Mouse (Mus musculus) neural tube, embryonic 12.5 days (tissue): ENCODE data around the gene Mfsd12. TPM values are rescaled to one million over a fixed set of nuclear protein-coding genes. Genes with fewer than 3 reads are reported as not detected.

Experiments
- ATAC-seq: fragments of 200-750 bp; cut with Nextera tagmentation; 2 replicates; pipeline ENCODE4 v1.8.0; 2017; ENCODE audit warnings: low read depth, mild to moderate bottlenecking, moderate TSS enrichment, moderate library complexity; ENCODE audit not compliant: low FRiP score
- H3K27ac ChIP-seq: fragments of 300-500 bp; sonication (generic); 2 replicates; pipeline ENCODE4 v1.5.1; 2016
- H3K27me3 ChIP-seq: fragments of 300-500 bp; sonication (generic); replicated peaks from 2 replicates; pipeline ENCODE4 v1.6.1; 2016; ENCODE audit warnings: mild to moderate bottlenecking
- H3K36me3 ChIP-seq: fragments of 300-500 bp; sonication (generic); 2 replicates; pipeline ENCODE4 v1.6.1; 2016; ENCODE audit warnings: mild to moderate bottlenecking
- H3K4me1 ChIP-seq: fragments of 300-500 bp; sonication (generic); 2 replicates; pipeline ENCODE4 v1.6.1; 2016
- H3K4me2 ChIP-seq: fragments of 300-500 bp; sonication (generic); replicated peaks from 2 replicates; pipeline ENCODE4 v1.6.1; 2016; ENCODE audit warnings: mild to moderate bottlenecking
- H3K4me3 ChIP-seq: fragments of 300-500 bp; sonication (generic); 2 replicates; pipeline ENCODE4 v1.5.1; 2016
- H3K9ac ChIP-seq: fragments of 300-500 bp; sonication (generic); 2 replicates; pipeline ENCODE4 v1.6.1; 2016; ENCODE audit warnings: mild to moderate bottlenecking
- H3K9me3 ChIP-seq: fragments of 300-500 bp; sonication (generic); 2 replicates; pipeline ENCODE4 v1.6.1; 2016; ENCODE audit warnings: mild to moderate bottlenecking
- WGBS: fragments of 180-500 bp; shearing (Covaris S2); methylation state at CpG from one replicate; pipeline ENCODE4 v1.1.7; 2016; 5-methylcytosine and 5-hydroxymethylcytosine counted together
- polyA plus RNA-seq: library from polyadenylated mRNA; unstranded; fragments of >200 nt; fragmentation: Nextera tagmentation; extraction: Ambion mirVana; gene quantifications from 2 replicates; pipeline ENCODE4 v1.2.1, GENCODE M21; 2016

Mfsd12 gene
- polyA plus RNA-seq, 1 experiment from 2014 or later: 16.8 TPM

GRCm38 (mm10) chr10:81389801-81390677 lies 32.7 kb downstream of the Mfsd12 start:
- Histone ChIP-seq H3K9me3 (no peaks in the 10 kb centered on the region), H3K4me3 (no peak overlapping the region), H3K36me3 (peaks cover 30% of the 10 kb centered on the region), H3K9ac (no peak overlapping the region), H3K4me2 (no peak overlapping the region), H3K27me3 (no peaks in the 10 kb centered on the region), H3K27ac (0 out of 2 replicates have a peak overlapping the region, but pooled peaks have one; percentile 37), H3K4me1 (peaks cover 34% of the 10 kb centered on the region)
- WGBS: 61% methylated on average over 23 of the region's 23 CpGs
- ATAC-seq: peak; percentile 59

- Histone ChIP-seq H3K9me3 (no peaks in the 10 kb centered on the region), H3K36me3 (peaks cover 30% of the 10 kb centered on the region), H3K4me2 (no peak overlapping the region), H3K4me1 (peaks cover 28% of the 10 kb centered on the region), H3K9ac (no peak overlapping the region), H3K27ac (no peak overlapping the region), H3K4me3 (no peak overlapping the region), H3K27me3 (no peaks in the 10 kb centered on the region)
- WGBS: 90% methylated on average over 13 of the region's 13 CpGs
- no peak for ATAC-seq
Observed at GRCm38 (mm10) chr10:81390678-81390965, 33.3 kb downstream of the Mfsd12 start.

- H3K27me3 ChIP-seq: no peaks in the 10 kb centered on the region
- no peak for ATAC-seq
- H3K36me3 ChIP-seq: peaks cover 14% of the 10 kb centered on the region
- H3K4me1 ChIP-seq: peaks cover 34% of the 10 kb centered on the region
- no peak overlapping the region for H3K4me2 ChIP-seq
- WGBS: 86% methylated on average over 6 of the region's 6 CpGs
- no peak overlapping the region for H3K27ac ChIP-seq
- no peaks in the 10 kb centered on the region for H3K9me3 ChIP-seq
- H3K9ac ChIP-seq: no peak overlapping the region
- no peak overlapping the region for H3K4me3 ChIP-seq
Observed at GRCm38 (mm10) chr10:81392270-81392669, 35.0 kb downstream of the Mfsd12 start.

GRCm38 (mm10) chr10:81392781-81393185 lies 35.5 kb downstream of the Mfsd12 start, which contains the start of gene Smim24:
Smim24 (plus strand) TSS chr10:81393051.
- no peak within 1 kb of the TSS for H3K27ac ChIP-seq
- H3K27me3 ChIP-seq: no peaks in the 10 kb centered on the region
- H3K4me2 ChIP-seq: peak within 1 kb of the TSS; percentile 51
- H3K9me3 ChIP-seq: no peaks in the 10 kb centered on the region
- H3K4me3 ChIP-seq: peak within 1 kb of the TSS; percentile 11; the same call in 1 of the 2 replicates
- WGBS: 65% methylated on average over 14 of the region's 14 CpGs
- no peak for ATAC-seq
- H3K9ac ChIP-seq: peak within 1 kb of the TSS; percentile 44; the same call in 1 of the 2 replicates
- H3K4me1 ChIP-seq: peaks cover 37% of the 10 kb centered on the region
- peaks cover 13% of the 10 kb centered on the region for H3K36me3 ChIP-seq

GRCm38 (mm10) chr10:81393456-81394063 lies 36.3 kb downstream of the Mfsd12 start:
- WGBS: 8% methylated on average over 19 of the region's 19 CpGs
- peak overlapping the region; percentile 11; the same call in 1 of the 2 replicates for H3K4me3 ChIP-seq
- H3K4me1 ChIP-seq: peaks cover 37% of the 10 kb centered on the region

GRCm38 (mm10) chr10:81395127-81395526 lies 37.8 kb downstream of the Mfsd12 start:
- WGBS: 19% methylated on average over 5 of the region's 5 CpGs
- H3K4me3 ChIP-seq: no peak overlapping the region
- no peak overlapping the region for H3K27ac ChIP-seq
- H3K27me3 ChIP-seq: no peaks in the 10 kb centered on the region
- H3K4me2 ChIP-seq: no peak overlapping the region
- H3K36me3 ChIP-seq: peaks cover 13% of the 10 kb centered on the region; the same call in 1 of the 2 replicates
- H3K4me1 ChIP-seq: peaks cover 38% of the 10 kb centered on the region
- no peak for ATAC-seq
- no peak overlapping the region for H3K9ac ChIP-seq
- no peaks in the 10 kb centered on the region for H3K9me3 ChIP-seq

More at GRCm38 (mm10) chr10:81393456-81394063, 36.3 kb downstream of the Mfsd12 start:
- Histone ChIP-seq H3K4me2 (peak overlapping the region; percentile 51), H3K9ac (peak overlapping the region; percentile 44; the same call in 1 of the 2 replicates), H3K36me3 (peaks cover 5% of the 10 kb centered on the region), H3K9me3 (no peaks in the 10 kb centered on the region), H3K27ac (no peak overlapping the region), H3K27me3 (no peaks in the 10 kb centered on the region)
- no peak for ATAC-seq

GRCm38 (mm10) chr10:81395865-81396264 lies 38.6 kb downstream of the Mfsd12 start:
- H3K27me3 ChIP-seq: no peaks in the 10 kb centered on the region
- peaks cover 18% of the 10 kb centered on the region; the same call in 1 of the 2 replicates for H3K36me3 ChIP-seq
- H3K4me2 ChIP-seq: no peak overlapping the region
- WGBS: 81% methylated on average over 4 of the region's 4 CpGs
- H3K4me1 ChIP-seq: peaks cover 45% of the 10 kb centered on the region
- H3K9me3 ChIP-seq: no peaks in the 10 kb centered on the region
- no peak overlapping the region for H3K9ac ChIP-seq
- no peak overlapping the region for H3K27ac ChIP-seq
- H3K4me3 ChIP-seq: no peak overlapping the region
- no peak for ATAC-seq

- peaks cover 53% of the 10 kb centered on the region for H3K4me1 ChIP-seq
- no peak for ATAC-seq
- 61% methylated on average over 5 of the region's 5 CpGs for WGBS
- H3K9ac ChIP-seq: no peak overlapping the region
- H3K27me3 ChIP-seq: no peaks in the 10 kb centered on the region
- H3K36me3 ChIP-seq: peaks cover 18% of the 10 kb centered on the region; the same call in 1 of the 2 replicates
- no peaks in the 10 kb centered on the region for H3K9me3 ChIP-seq
- H3K4me2 ChIP-seq: no peak overlapping the region
- no peak overlapping the region for H3K27ac ChIP-seq
- H3K4me3 ChIP-seq: no peak overlapping the region
Observed at GRCm38 (mm10) chr10:81396749-81397148, 39.5 kb downstream of the Mfsd12 start.

GRCm38 (mm10) chr10:81399296-81399695 lies 42.0 kb downstream of the Mfsd12 start:
- 62% methylated on average over 5 of the region's 5 CpGs for WGBS
- no peak overlapping the region for H3K9ac ChIP-seq

GRCm38 (mm10) chr10:81399798-81400308 lies 42.6 kb downstream of the Mfsd12 start:
- Histone ChIP-seq H3K9ac (no peak overlapping the region), H3K36me3 (peaks cover 26% of the 10 kb centered on the region; the same call in 1 of the 2 replicates), H3K4me2 (peak overlapping the region; percentile 40), H3K4me3 (no peak overlapping the region), H3K9me3 (no peaks in the 10 kb centered on the region), H3K27ac (no peak overlapping the region), H3K27me3 (0 out of 2 replicates have a peak, but pooled peaks cover 5% of the 10 kb centered on the region), H3K4me1 (peaks cover 59% of the 10 kb centered on the region)
- no peak for ATAC-seq
- WGBS: 71% methylated on average over 18 of the region's 18 CpGs

More at GRCm38 (mm10) chr10:81399296-81399695, 42.0 kb downstream of the Mfsd12 start:
- no peak for ATAC-seq
- Histone ChIP-seq H3K27me3 (no peaks in the 10 kb centered on the region), H3K36me3 (peaks cover 21% of the 10 kb centered on the region; the same call in 1 of the 2 replicates), H3K27ac (no peak overlapping the region), H3K4me3 (no peak overlapping the region), H3K4me1 (peaks cover 59% of the 10 kb centered on the region), H3K9me3 (no peaks in the 10 kb centered on the region), H3K4me2 (peak overlapping the region; percentile 40; the same call in 1 of the 2 replicates)

- peak overlapping the region; percentile 40; the same call in 1 of the 2 replicates for H3K9ac ChIP-seq
- H3K27me3 ChIP-seq: 0 out of 2 replicates have a peak, but pooled peaks cover 7% of the 10 kb centered on the region
- H3K36me3 ChIP-seq: peaks cover 29% of the 10 kb centered on the region; the same call in 1 of the 2 replicates
- H3K4me3 ChIP-seq: no peak overlapping the region
- ATAC-seq: no peak
- H3K4me1 ChIP-seq: peaks cover 59% of the 10 kb centered on the region
- no peaks in the 10 kb centered on the region for H3K9me3 ChIP-seq
- H3K4me2 ChIP-seq: peak overlapping the region; percentile 40
- peak overlapping the region; percentile 37; the same call in 1 of the 2 replicates for H3K27ac ChIP-seq
- WGBS: 44% methylated on average over 22 of the region's 22 CpGs
Observed at GRCm38 (mm10) chr10:81400371-81401204, 43.3 kb downstream of the Mfsd12 start.
